Mouse (Mus musculus) heart, postnatal 25 days (tissue): Measurements from ENCODE around the gene Slc29a4. TPM values are rescaled to one million over a fixed set of nuclear protein-coding genes. Genes with fewer than 3 reads are reported as not detected.

Experiments used
- DNase-seq: peaks from one replicate; pipeline ENCODE4 v3.0.0; 2022; ENCODE audit warnings: low spot score
- intact Hi-C: fragments of 180-260 bp; cut with DNase I; formaldehyde crosslinking; loops from one replicate; pipeline ENCODE4 v1.15.1; 2025
- total RNA-seq, 2 experiments: library from RNA; stranded (reverse); gene quantifications; 2 replicates each; pipeline ENCODE4 v1.2.3; 2021

Slc29a4 gene
- total RNA-seq, 2 experiments from 2014 or later: 0.34 to 0.65 TPM

DNA sequence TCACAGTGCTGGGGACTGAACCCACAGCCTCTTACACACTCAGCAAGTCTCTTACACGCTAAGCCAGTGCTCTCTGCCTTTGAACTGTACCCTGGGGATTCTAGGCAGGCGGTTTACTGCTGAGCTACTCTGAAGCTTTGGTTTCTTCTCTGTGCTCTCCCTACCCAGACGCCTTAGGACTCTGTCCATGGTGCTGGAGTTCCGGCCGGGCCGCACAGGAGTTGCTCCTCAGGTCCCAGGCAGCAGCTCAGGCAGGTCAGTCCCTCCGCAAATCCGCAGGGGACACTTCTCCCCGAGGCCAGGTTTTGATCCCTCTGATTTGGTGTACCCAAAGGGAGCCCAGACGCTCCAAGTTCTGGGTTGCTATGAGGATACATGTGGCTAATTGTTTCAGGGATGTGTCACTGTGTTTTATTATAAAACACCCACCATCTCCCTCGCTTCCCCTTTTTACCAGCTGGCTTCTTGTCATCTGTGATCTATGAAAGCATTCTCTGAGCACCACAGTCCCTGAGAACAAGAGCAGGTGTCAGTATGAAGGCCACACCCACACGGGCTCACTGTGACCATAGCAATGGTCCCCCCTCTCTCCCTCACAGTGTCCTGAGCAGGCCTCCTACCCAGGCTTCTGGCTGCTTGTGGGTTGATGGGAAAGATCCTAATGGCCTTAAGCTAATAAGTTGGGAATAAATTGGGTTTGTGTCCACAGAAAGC lies 2.5 kb downstream of the Slc29a4 start:
- intact Hi-C loops: no loop called here
- DNase-seq: no peak

DNA sequence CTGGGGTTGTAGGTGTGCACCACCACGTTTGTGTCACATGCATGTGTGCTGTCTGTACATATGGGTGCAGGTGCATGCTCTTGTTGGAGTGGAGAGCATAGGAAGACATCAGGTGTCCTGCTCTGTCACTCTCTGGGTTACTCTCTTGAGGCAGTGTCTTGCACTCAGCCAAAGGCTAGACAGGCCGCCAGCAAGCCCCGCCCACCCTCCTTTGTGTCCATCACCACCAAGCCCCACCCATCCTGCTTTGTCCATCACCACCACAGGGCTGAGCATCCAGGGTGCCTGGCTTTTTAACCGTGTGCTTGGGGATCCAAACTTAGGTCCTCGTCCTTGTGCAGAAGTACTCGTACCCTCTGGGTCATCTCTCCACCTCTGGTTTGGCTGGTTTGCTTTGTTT lies 3.9 kb downstream of the Slc29a4 start:
- DNase-seq: no peak
- intact Hi-C loops: no loop called here

DNA sequence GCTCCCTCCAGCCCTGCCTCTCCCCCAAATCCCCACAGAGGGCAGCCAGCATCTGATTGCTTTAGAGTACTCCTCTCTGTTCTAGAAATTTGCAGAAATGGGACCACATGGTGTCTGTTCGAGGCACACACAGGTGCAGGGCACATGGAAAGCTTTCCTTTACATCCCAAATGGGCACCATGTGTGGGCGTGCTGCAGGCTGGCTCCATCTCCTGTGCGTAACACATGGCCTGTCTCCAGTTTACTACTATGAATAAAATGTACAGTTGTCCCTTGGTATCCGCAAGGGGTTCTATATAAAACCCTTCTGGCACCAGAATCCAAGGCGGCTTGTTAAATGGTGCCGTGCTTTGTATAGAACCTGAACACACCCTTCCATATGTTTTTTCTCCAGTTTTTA lies 4.6 kb downstream of the Slc29a4 start:
- intact Hi-C loops: no loop called here

DNA sequence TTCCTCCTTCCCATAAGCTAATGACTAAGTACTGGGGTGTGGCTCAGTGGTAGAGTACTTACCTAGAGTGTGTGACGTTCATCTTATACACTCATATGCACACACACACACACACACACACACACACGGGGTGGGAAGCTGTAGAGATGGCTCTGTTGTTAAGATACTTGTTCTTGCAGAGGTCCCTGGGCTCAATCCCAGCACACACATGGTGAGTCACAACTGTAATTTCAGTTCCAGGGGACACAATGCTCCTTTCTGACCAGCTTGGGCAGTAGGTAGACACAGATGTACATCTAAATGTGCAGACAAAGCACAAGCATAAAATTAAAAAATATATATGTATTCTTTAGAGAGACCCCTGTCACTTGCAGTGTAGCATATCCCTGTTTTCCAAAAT lies 5.4 kb downstream of the Slc29a4 start:
- no peak for DNase-seq
- intact Hi-C loops: no loop called here

More for the DNA sequence above, 4.6 kb downstream of the Slc29a4 start:
- no peak for DNase-seq

DNA sequence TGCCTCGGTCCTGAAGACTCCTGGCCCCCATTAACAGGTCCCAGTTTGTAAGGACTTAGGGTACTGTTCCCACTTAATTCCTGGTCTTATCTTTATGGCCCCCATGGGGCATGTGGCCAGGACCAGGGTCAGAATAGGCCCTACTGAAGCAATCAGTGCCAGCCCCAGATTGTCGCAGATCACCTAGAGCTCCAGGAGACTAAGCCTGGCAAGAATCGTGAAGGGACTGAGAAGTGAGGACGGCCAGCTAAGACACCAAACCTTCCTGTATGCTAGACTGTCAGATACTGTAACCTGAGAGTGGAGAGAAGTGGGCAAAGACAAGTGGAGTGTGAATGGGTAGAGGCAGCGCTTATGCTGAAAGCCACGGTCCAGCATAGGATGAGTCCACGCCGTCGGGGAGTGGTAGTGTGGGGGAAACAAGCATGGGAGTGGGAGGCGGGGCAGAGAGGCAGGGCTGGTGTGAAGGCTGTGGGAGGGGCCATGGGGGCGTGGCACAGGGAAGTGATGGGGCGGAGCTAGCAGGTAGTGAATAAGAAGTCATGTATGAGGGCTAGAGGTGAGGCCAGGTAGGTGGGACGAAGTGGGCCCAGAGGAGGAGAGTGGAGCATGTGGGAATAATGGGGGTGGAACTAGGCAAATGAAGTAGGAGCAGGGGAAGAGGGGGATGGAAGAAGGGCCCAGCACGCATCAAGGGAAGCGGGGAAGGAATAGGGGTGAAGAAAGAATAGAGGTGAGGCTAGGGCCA lies 8.7 kb downstream of the Slc29a4 start:
- intact Hi-C loops: no loop called here
- DNase-seq: no peak

DNA sequence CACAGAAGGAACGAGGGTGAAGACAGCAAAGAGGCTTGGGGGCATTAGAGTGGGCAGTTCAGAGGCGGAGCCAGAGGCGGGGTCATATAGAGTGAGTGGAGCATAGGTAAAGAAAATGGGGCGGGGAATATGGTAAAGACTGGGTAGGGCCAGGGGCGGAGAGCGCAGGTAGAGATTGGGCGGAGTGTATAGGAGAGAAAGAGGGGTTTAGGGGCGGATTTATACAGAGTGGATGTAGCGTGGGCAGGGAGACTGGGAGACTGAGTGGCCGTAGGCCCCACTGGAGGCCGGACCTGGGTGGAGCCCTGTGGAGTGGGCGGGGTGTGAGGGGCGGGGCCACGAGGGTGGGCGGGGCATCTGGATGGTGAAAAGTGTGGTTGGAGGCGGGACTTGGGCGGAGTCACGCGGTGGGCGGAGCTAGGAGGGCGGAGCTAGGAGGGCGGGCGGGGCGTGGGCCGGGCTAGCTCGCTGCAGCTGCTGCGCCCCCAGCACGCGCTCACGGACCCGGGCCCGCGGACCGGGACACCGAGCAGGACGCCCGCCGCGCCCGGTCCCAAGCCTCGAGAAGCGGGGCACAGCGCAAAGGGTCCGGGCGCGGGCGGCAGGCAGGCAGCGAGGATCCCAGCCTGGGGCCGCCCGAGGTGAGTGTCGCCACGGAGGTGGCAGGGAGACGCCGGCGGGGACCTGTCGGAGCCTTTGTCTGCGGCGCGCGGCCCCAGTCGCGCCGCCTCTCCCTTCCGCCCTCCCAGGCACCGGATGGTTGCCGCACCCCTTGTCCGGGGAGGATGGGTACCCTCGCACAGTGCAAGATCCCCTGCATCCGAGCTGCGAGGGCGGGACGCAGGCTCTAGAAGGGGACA lies 9.6 kb downstream of the Slc29a4 start:
- DNase-seq: no peak
- intact Hi-C loops: no loop called here

DNA sequence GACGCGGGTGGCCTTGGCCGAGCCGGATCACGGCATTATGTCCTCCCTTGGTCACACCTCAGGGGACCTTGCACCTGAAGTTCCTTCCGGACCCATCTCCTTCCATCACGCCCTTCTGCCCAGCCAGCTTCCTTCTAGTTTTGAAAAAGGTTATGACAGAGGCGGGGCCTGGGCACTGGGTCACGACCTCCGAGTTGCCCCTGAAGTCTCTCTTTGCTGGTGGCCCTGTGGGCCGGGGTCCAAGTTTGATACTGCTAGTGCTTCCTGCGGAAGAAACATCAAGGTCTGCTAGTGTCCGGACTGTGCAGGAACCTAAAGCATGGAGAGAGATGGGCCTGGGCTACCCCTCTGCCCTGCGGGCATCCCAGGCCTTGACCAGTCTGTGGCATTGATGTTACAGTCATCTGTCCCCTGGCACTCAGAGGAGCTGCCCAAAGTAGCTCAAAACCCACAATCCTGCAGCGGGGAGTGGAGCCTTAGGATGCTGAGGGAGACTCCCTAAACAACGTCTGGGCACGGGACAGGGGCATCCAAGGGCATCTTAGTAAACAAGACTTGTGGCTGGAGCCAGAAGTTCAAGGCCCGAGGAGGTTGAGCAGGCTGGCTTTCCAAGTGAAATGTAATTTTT lies 10.3 kb downstream of the Slc29a4 start:
- intact Hi-C loops: no loop called here
- no peak for DNase-seq

DNA sequence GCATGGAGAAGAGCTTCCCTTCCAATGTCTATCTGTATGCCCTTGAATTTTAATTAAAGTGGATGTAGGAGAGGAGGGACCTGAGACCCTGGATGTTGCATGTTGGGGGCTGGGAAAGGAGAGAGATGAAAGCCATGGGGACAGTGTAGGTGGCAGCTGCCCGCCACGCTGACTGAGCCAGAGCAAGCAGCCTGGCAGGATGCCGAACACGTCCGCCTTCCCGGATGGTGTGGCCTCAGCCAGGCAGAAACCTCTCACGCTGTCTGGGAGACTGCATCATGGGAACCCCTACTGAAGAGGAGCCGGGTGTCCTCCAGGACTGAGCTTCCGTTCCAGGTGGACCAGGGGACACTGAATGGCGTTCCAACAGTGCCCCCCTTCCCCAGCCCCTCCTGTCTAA lies 11.3 kb downstream of the Slc29a4 start:
- intact Hi-C loops: no loop called here
- DNase-seq: no peak

DNA sequence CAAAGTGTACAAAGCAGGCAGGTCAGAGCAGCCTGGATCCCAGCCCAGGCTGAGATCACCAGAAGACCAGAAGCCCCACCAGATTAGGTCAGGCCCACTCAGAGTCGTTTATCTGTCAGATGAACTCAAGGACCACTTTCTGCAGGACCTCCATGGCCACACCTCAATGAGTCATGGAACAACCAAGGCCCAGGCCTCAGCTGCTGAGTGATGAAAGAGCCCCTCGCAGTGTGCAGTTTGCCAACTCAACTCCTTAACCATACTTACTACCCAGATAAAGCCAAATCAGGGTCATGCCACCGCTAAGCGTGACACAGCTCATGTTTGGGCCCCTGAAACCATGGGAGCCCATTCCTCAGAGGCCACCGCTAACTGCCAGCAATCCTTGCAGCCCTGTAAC lies 15.4 kb downstream of the Slc29a4 start:
- DNase-seq: no peak
- intact Hi-C loops: no loop called here

DNA sequence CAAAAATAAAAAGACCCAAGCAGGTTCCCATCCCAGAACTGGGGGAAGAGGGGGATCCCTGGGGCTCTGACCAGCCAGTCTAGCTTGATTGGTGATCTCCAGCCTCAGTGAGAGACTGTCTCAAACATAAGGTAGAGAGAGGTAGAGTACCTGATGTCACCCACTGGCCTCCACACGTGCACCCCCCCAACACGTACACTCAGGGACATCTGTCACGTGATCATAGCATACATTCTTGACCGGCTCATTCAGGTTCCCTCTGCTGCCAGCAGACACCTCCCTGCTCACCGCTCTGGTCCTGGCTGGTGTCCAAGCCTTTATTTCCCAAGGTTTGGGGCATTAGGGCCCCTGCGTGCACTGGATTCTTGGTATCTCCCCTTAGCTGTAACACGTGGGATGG lies 17.1 kb downstream of the Slc29a4 start:
- intact Hi-C loops: no loop called here
- no peak for DNase-seq

DNA sequence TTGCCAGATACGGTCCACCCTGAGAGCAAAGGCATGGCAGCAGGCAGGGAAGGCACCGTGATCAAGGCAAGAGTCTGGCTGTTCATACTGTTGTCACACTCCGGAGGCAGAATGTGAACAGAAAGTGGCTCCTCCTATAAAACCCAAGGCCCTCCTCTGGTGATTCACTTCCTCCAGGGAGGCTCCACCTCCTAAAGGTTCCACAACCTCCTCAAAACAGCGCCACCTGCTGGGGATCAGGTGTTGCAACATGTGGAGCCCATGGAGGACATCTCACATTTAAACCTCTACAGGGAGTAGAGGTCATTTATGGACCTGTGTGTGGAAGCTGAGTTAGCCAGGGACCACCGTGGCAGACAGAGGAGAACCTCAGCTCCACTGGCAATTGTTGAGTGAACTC lies 20.1 kb downstream of the Slc29a4 start:
- no peak for DNase-seq
- intact Hi-C loops: no loop called here

DNA sequence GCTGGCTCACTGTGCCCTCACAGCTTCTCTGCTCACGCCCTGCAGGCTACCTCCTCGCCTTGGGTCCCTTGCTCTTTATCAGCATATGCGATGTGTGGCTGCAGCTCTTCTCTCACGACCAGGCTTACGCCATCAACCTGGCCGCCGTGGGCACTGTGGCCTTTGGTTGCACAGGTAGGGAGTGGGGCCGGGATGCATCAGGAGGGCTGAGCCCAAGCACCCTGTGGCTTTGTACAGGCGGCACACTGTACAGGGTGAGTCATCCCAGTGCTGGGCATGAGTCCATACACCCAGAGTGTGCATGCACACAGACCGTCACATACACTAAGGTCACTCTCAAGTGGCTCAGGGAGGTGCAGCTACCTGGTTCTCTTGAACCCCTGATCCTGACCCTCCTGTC lies 21.7 kb downstream of the Slc29a4 start:
- intact Hi-C loops: no loop called here
- DNase-seq: no peak

DNA sequence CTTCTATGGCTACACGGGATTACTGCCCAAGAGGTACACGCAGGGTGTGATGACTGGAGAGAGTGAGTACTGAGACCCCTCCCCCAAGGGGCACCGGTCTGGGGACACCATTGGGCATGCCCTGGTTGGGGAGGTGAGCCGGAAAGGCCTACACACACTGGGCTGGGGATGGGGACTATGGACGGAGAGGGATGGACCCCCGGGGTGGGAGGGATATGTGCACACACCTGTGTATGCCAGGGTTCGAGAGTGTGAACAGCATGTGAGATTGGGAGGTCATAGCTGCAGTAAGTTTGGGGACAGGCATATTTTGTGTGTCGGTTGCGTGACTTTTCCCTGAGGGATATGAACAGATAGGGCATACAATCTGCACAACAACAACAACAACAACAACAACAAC lies 22.7 kb downstream of the Slc29a4 start:
- intact Hi-C loops: loop anchor here (5.0 kb wide), 2 partner anchors 218 to 238 kb away; no protein-coding TSS in a partner anchor

DNA sequence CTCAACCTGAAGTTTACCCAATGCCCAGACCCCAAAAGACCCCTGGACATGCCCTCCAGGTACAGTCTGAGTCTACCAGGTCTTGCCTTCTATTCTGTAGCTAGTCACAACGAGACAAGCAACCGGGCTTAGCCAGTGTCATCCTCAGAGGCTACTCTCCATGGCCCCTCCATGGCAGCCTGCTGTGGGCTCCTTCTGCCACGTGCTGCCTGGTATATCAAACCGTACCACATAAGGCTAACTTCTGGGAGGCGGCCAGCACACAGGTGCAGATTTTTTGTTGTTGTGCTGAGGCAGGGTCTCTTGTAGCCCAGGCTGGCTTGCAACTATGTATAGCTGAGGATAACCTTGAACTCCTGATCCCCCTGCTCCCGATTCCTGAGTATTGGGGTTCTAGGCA lies 23.7 kb downstream of the Slc29a4 start:
- intact Hi-C loops: loop anchor here (5.0 kb wide), 2 partner anchors 219 to 239 kb away; no protein-coding TSS in a partner anchor
- no peak for DNase-seq

More for the DNA sequence above, 22.7 kb downstream of the Slc29a4 start:
- no peak for DNase-seq

DNA sequence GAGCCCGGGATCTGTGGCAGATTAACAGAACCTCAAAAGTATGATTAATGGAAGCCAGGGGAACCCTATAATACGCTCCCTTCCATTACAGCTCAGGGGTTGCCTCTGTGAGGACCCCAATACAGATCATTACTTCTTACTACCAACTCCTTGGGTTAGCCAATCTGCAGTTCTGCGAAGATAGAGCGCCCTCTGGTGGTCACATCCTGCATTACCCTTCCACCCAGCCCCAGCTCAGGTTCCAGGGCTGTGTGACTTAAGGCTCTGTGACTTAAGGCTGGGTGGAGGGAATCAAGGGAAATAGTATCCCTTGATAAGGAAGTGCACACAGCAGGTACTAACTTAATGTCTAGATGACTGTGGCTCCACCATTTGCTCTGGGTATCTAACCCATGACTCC lies 25.7 kb downstream of the Slc29a4 start:
- DNase-seq: no peak
- intact Hi-C loops: loop anchor here (1.0 to 5.0 kb wide), 5 partner anchors 46 to 241 kb away; no protein-coding TSS in a partner anchor

DNA sequence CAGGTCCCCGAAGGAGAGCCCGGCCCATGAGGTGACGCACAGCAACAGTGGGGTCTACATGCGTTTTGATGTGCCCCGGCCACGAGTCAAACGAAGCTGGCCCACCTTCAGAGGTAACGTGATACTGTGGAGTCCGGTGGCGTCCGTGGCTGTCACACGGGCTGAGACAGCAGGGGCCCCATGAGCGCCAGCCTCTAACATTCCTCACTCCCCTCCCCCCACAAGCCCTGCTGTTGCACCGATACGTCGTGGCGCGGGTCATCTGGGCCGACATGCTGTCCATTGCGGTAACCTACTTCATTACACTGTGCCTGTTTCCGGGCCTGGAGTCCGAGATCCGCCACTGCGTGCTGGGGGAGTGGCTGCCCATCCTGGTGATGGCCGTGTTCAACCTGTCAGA lies 26.2 kb downstream of the Slc29a4 start:
- DNase-seq: no peak
- intact Hi-C loops: loop anchor here (1.0 to 5.0 kb wide), 5 partner anchors 46 to 241 kb away; no protein-coding TSS in a partner anchor

DNA sequence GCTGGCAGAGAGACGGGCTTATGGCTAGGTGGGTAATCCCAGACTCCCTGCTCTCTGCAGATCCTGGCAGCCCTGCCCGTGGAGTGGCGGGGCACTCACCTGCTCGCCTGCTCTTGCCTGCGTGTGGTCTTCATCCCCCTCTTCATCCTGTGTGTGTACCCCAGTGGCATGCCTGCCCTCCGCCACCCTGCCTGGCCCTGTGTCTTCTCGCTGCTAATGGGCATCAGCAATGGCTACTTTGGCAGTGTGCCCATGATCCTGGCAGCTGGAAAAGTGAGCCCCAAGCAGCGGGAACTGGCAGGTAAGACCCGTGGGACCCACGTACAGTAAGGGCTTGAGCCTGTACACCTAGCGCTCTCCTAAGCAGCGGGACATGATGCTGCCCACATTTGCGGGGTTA lies 27.6 kb downstream of the Slc29a4 start:
- no peak for DNase-seq
- intact Hi-C loops: loop anchor here (2.0 to 5.0 kb wide), 3 partner anchors 139 to 243 kb away; no protein-coding TSS in a partner anchor

DNA sequence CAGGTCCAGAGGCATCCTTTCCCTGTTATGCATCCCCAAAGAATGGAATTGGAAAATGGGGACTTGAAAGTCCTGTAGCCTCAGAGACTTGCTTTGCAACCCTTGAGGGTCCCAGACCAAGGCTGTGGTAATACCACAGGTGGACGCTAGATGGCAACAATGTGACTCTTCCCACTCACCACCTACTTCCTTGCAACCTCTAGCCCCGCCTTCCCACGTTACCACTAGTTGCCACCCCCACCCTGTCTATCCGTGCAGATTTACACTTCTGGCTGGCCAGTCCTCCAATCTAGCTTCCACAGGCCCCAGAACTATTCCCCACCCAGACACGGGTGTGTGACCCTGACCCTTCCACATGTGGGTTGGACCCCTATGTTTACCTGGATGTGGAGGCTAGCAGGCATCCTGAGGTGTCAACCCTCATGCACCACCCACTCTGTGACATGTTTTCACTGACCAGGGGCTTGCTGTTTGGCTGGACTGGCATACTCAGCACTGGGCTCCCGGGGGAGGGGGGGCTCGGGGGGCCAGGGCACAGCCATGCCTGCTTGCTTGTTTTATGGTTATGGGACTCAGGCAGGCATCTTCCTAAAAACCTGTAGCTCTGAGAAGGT lies 31.3 kb downstream of the Slc29a4 start:
- DNase-seq: no peak
- intact Hi-C loops: loop anchor here (1.0 kb wide), 1 partner anchor 119 kb away; no protein-coding TSS in a partner anchor

DNA sequence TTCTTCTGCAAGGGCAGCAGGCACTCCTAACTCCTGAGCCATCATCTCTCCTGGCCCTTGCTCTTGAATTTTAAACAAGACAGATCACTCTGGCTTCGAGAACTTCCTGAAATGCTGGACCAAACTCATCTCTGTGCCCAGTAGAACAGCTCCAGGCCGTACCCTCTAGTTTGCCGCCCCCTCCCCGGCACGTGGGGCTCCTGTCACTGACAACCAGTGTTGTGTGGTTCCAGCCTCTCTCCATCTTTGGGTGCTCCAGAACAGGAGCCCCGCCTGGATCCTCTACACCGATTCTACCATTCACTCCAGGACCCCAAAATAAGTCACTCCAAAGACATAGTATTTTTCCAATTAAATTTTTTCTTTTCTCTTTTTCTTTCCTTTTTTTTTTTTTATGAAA lies 32.0 kb downstream of the Slc29a4 start:
- intact Hi-C loops: no loop called here
- DNase-seq: no peak
